Mouse (Mus musculus): ENCODE measurements at regions not wholly inside any gene's neighbourhood (a gene's known extent, or its start where the extent isn't known, plus 50 kb on each side); places are given as distances from the start of the nearest gene placed in this dataset.

GRCm38 (mm10) chr12:45929001-45929759, 854.7 kb upstream of the Stxbp6 start:
- no peak for DNase-seq

Data from kidney, postnatal 36 days (tissue).